Mouse (Mus musculus) layer of hippocampus, postnatal 36 days (tissue): ENCODE results near the gene Cdon. TPM values are rescaled to one million over a fixed set of nuclear protein-coding genes. Genes with fewer than 3 reads are reported as not detected.
"Not testable (repeated sequence)": the region's sequence is repeated elsewhere in the genome, so short reads cannot be mapped to it uniquely, and the experiment has no call there.

Experiments used
- DNase-seq, 2 experiments: peaks; one replicate each; pipeline ENCODE4 v3.0.0; 2022
- total RNA-seq, 2 experiments: library from RNA; stranded (reverse); gene quantifications; 2 replicates each; pipeline ENCODE4 v1.2.3; 2021

The Cdon gene
- 10 to 100 TPM; 11.7 to 12.2 TPM for total RNA-seq

DNA sequence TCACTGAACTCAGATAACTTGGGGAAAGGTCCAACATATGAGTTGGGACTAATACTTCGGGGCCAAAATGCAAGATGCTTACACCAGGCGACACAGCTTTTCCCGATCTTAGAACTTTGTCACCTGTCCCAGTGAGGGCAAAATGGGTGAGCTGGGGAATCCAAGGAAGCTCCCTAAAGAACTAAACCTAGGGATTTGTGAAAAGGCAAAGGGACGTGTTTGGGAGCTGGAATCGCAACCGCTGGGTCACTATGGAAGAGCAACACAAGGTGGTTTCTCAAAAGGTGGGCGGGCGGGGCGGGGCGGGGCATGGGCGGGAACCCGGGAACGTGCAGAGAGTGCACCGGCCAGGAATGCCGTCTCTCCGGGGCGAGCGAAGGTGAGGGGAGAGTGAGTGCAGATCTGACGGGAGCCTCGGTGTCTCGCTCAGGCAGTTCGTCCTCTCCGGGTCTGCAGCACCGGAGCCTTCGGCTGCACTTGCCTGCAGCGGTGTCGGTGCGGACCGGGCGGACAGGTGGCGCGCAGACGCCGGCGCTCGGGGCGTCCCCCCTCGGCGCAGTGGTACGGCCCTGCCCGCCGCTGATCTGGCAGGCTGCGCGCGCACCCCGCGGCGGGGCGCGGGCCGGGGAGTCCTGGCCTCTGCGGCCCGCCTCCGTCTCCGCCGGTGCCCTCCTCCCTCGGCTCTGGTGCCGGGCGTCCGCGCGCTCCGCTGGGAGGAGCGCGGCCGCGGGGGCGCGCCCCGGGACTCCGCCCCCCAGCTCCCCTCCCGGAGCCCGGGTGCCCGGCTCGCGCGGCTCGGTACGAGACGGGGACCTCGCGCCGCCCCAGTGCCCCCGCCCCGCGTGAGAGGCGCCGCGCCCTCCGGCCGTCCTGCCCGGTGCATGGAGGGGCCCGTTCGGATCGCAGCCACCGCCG lies at the start of gene Cdon:
TSS of gene Cdon (plus strand) at position 324 of the 915 bp plus-strand sequence.
- DNase-seq, result peak; percentile 80 to 81

DNA sequence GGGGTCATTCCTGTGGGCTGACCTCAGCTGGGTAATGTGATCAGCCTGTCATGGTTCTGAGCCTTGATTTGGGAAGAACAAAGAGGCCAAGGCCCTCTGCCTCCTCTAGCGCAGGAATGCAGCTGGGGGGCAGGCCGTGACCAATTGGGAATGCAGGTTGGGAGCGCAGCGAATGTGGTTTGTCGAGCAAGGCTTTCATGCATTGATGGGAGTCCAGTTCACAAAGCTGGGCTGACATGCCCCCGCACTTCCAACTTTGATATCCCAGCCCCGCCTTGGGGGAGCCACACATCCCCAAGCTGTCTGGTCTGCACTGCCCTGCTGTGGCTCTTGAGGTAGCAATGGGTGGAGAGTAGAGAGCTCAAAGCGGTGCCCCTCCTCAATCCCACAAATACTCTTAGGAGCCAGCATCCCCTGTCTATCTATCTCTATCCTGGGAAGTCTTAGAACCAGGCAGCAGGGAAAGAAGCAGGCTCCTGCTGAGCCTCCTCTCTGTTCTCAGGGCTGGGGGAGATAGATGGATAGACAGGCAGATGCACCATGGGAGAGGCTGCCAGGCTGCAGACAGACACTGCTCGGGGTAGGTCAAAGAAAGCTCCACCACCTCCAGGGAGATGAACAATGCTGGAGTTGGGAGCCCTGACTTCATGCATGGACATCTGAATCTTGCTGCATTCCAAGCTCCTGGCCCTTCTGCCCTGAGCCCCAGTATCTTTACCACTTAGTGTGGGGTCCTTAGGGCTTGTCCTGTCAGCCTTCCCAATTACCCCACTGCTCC lies 48.4 kb upstream of the Cdon start:
- no peak for DNase-seq

DNA sequence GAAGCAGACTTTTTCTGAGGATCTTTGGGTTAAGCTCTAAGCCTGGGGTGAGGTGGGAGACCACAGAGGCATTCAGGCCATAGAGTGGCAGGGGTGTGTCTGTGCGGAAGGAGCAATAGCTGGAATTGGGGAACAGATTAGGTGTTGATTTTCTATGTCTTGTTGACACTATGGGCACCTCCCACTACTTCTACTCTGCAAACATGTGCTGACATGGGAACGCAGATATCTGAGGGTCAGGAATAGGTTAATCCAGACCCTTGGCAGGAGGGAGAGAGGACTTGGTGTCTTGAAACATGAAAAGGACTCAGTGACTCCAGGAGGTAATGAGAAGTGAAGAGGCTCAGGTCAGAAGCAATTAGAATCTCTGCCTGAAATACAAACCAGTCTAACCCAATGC lies 43.0 kb upstream of the Cdon start:
- DNase-seq, result no peak

GRCm38 (mm10) chr9:35378991-35379390 lies 41.9 kb upstream of the Cdon start:
- DNase-seq, result no peak

DNA sequence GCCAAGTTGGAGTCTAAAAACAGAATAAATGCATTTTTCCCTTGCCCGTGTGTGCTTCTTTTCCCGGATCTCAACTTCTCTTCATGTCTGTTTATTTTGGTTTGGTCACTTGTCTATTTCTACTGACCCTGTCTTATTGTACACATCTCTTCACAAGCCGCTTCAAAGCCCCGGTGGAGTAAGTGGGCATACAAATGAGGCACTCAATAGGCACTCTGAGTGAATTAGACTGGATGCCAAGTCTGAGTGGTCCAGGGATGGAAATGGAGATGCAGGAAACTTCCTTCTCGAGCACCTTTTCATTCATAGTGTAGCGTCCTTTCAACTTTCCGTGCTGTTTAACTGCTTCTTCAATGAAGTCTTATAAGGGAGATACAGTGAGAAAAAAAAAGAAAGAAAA lies 21.0 kb upstream of the Cdon start:
- DNase-seq, result no peak

GRCm38 (mm10) chr9:35400398-35400797 lies 20.5 kb upstream of the Cdon start:
- no peak for DNase-seq

DNA sequence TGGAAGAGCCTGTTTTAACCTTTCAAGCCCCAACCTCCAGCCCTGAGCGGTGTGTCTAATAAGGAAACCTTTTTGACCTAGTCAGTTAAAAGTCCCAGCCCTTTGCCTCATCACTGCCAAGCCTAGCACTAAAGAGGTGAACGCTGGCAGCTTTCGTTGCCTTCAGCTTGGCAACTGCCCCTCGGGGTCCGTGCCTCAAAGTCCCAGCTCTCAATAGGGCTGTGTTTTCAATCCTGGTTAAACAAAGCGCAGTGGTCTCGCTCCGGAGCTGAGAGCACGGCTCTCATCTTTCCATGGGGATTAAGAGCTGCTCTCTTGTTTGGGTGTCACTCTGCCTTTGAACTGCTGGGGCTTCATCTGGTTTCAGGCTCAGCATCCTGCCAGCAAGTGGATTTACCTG lies 20.1 kb upstream of the Cdon start:
- DNase-seq, result no peak

- peak; percentile 50 to 63 for DNase-seq
Observed at GRCm38 (mm10) chr9:35402584-35402991, 18.3 kb upstream of the Cdon start.

- DNase-seq, result no peak
Observed at GRCm38 (mm10) chr9:35403490-35403889, 17.4 kb upstream of the Cdon start.

GRCm38 (mm10) chr9:35405038-35405905 lies 15.7 kb upstream of the Cdon start:
- no peak for DNase-seq

GRCm38 (mm10) chr9:35411225-35411965 lies 9.5 kb upstream of the Cdon start:
- no peak for DNase-seq

DNA sequence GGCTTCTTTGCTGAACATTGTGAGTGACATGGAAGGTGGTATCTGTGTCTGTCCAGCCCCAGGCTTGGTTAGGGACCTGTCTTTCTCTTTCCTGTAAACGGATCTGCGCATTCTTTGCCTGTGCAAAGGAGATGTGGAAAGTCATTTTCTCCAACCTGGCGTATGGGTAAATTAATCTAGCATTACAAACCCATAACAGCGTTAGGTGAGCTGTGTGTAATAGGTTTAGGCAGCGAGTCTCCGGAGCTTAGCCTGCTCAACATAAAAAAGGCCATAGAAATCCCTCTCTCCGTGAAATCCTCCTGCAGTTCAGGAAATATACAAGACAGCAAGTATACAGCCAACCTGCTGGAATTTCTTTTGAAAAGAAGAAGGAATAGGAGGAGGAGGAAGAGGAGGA lies 9.0 kb upstream of the Cdon start:
- no peak for DNase-seq

DNA sequence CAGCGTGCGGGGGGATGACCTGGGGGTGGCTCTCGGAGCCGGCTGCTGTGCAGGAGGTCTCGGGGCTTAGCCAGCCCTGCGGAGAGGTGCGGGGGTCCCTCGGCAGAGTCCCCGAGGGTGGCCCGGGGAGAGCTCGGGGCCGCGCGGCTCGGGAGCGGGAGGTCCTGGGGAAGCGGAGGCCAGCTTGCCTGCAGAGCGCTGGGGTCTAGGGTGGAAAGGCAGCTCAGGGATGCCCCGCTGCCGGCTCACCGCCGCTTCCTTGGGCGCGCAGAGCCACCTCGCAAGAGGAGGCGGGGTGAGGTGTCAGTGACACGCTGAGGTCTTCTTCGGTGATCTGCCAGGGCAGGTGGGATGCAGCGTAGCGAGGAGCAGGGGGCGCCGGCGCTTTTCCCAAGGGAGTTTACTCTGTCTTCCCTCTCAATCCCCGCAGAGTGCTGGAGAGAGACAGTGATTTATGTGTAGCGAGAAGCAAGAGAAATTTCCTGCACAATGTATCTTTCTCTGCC lies 855 bp downstream of the Cdon start:
- DNase-seq, result peak; percentile 35 to 63

DNA sequence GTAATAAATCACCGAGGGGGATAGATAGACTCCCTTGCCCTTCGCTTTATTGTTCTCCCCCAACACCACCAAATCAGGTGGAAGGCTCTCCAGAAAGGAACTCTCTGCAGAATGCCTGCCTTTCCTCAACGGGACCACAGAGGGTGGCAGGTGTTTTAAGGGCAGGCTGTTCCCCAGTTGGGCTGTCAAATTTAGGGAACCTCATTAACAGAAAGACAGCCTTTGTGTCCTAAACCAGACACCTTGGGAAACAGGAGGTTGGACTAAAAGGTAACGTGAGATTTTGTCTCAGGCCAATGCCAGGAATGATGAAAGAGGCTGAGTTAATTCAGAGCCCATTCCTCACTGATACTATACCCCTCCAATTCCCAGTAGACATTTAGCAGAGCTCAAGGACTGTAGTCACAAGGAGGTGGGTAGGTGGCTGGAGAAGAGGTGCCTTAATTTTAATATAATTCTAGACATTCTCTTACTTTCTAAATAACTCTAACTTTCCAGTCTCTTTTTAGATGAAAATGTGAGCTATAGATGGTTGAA lies 1.5 kb downstream of the Cdon start:
- no peak for DNase-seq

DNA sequence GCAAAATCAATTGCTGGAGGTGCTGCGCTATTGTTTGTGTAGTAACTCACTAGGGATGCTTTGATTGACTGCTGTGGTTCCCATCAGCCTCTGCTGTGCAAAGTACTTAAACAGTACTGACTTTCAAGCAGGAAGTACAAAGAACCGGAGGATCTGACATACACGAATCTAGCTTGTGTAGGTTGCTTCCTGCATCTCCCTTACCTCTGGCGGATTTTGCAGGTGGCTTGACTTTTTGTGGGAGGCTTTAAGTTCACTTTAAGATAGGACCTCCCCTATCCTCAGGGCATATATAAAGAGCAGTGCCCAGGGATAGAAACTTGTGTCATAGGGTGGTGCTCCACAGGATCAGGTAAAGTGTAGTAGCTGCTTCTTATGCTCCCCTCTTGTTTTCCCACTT lies 2.3 kb downstream of the Cdon start:
- DNase-seq, result no peak

- DNase-seq, result peak; percentile 62 to 67
Observed at GRCm38 (mm10) chr9:35424671-35425070, 3.7 kb downstream of the Cdon start.

DNA sequence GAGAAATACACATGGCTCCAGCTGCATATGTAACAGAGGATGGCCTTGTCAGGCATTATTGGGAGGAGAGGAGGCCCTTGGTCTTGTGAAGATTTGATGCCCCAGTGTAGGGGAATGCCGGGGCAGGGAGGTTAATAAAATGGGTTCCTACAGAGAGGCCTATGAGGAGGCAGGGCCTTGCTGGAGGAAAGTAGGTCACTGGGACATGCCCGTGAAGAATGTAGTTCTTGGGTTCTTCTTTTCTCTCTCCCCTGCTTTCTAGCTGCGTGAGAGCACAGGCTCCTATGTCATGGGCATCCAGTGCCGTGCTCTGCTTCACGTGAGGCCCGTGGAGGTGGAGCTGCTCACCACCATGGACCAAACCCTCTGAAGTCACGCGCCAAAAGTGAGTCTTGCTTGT lies 9.5 kb downstream of the Cdon start:
- no peak for DNase-seq

- no peak for DNase-seq
Observed at GRCm38 (mm10) chr9:35431396-35431795, 10.5 kb downstream of the Cdon start.

- DNase-seq, result not testable (repeated sequence)
Observed at GRCm38 (mm10) chr9:35432717-35433297, 11.9 kb downstream of the Cdon start.

DNA sequence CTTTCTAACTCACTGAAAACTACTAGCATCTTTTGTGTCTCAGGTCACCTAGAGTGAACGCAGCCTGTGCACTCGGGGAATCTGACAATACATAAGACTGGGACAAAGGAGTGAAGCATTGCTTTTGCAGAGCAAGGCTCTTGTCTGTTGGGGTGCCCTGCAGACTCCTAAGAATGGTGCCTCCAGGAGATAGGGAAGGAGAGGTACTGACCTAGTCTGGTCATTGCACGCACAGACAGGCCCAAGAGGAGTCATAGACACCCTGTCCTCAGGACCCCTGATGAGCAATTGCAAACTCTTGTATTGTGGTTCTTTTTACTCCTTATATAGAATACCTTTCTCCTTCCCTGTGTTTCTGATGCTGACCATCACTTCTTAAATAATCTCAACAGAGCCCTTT lies 13.4 kb downstream of the Cdon start:
- no peak for DNase-seq

DNA sequence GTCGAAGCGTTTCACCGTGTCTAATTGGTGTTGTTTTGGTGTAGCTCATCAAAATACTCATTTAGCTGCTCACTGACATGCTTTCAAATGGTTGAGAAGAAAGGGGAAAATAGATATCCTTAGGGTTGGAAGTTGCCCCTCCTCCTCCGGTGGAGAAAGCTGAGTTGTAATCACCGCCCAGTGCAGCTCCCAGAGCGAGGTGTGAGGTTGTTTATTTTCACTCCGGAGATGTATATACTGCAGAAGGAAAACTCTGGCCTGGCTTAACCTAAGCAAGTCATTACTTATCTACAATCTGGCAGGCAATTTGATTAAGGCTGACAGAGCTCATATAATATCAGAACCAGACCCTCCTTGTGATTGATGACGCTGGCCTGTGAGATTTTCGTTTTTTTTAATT lies 14.6 kb downstream of the Cdon start:
- DNase-seq, result no peak
